Mouse (Mus musculus): ENCODE measurements around the gene Ttc7b. TPM values are rescaled to one million over a fixed set of nuclear protein-coding genes. Genes with fewer than 3 reads are reported as not detected.

The Ttc7b gene
- total and polyA plus RNA-seq, 3 experiments, result 11.7 to 23.7 TPM; not detected in 1

DNA sequence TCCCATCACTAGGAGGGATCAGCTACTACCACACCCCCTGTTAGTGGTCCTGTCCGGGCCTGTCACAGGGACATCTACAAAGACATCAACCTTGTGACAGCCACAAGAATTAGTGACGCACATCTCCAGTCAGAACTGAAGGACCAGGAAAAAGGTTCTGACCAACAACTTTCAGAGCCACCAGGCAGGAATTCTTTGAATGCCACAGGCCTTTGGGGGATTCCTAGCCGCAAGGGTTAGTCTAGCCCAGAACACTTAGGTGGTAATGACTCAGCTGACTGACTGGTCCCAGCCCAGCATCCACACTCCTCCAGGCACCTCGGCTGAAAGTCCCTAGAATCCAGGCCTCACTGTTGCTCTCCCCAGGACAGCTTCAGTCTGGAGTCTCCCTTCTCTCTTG lies 240.7 kb downstream of the Ttc7b start:
- Histone ChIP-seq H3K9me3 (replicated peaks; ENCODE audit: insufficient read depth, low read length) (no peaks in the 10 kb centered on the region), H3K36me3 (ENCODE audit: control insufficient read depth in 1 of 2, insufficient read depth in 2 of 2, low read length in 2 of 2) (peaks cover 0 to 34% of the 10 kb centered on the region in 2 experiments; a peak in 2 of 4 replicates), H3K9ac (ENCODE audit: control insufficient read depth, low read depth, low read length, poor library complexity, severe bottlenecking) (no peak overlapping the region), H3K79me2 (ENCODE audit: control insufficient read depth, insufficient read depth, low read length, poor library complexity) (no peaks in the 10 kb centered on the region), H3K4me1 (ENCODE audit: control insufficient read depth in 1 of 2, insufficient read depth in 2 of 2, low read length in 2 of 2) (peaks cover 12 to 38% of the 10 kb centered on the region in 2 experiments), H3K27ac (ENCODE audit: control insufficient read depth, low read depth, low read length) (no peak overlapping the region), H3K4me3 (ENCODE audit: control insufficient read depth in 1 of 2, insufficient read depth in 1 of 2, low read depth in 2 of 2, low read length in 2 of 2) (no peak overlapping the region), H3K27me3 (ENCODE audit: control insufficient read depth in 1 of 2, insufficient read depth in 2 of 2, low read length in 2 of 2) (no peaks in the 10 kb centered on the region)
- no peak for TF ChIP-seq GATA1 (IDR thresholded peaks at IDR 0.05; ENCODE audit: low read depth, low read length)
- TF ChIP-seq EP300 (IDR thresholded peaks at IDR 0.05; ENCODE audit: low read depth in 1 of 2, low read length in 2 of 2), result no peak
- TF ChIP-seq UBTF (IDR thresholded peaks at IDR 0.05; ENCODE audit: borderline replicate concordance, insufficient read depth, low read depth, low read length), result no peak
- TF ChIP-seq ZNF384 (IDR thresholded peaks at IDR 0.05; ENCODE audit: low read depth, low read length), result no peak
- TF ChIP-seq RCOR1 (IDR thresholded peaks at IDR 0.05; ENCODE audit: low read depth, low read length), result no peak
- no peak for DNase-seq (ENCODE audit: low read depth, low spot score)

DNA sequence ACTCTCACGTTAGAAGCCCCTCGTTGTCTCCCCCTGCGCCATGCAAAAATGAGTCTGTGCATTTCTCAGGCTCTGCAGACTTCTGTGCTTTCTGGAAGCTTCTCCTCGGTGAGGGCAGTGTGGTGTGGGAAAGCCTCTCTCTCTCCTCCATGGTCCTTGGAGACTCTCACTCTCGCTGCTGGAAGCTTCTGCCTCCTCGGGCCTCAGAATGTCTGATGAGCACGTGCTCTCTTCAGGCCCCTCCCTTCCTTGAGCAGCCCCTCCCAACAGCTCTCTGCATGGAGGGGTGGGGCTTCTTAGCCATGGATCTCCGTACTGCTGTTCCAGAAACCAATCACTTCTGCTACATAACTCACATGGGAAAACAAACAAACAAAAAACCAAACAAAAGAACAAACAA lies 242.3 kb downstream of the Ttc7b start:
- Histone ChIP-seq H3K4me1 (ENCODE audit: control insufficient read depth in 1 of 2, insufficient read depth in 2 of 2, low read length in 2 of 2) (peaks cover 12 to 38% of the 10 kb centered on the region in 2 experiments), H3K27ac (ENCODE audit: control insufficient read depth, low read depth, low read length) (no peak overlapping the region)
- DNase-seq (ENCODE audit: low read depth, low spot score), result peak; percentile 61

DNA sequence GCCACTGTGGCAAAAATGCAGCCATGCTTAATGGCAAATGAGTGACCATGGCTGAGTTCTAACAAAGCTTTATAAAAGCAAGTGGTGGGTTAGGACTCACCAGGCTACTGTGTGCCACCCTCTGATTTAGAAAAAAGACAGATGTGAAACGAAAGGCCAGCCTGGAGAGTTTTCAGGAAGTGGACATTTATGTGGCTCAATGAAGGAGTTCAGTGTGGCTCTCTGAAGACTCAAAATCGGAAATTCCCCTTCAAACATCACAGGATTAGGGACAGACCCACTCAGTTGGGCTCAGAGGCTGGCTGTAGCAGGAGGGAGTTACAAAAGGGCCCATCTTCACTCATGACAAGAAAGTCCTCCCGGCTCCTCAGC lies 243.1 kb downstream of the Ttc7b start:
- peak overlapping the region; percentile 28 for H3K9ac ChIP-seq (ENCODE audit: control insufficient read depth, low read depth, low read length, poor library complexity, severe bottlenecking)
- TF ChIP-seq CTCF (IDR thresholded peaks at IDR 0.05 in 2 of 3, conservative IDR thresholded peaks at IDR 0.05 in 1 of 3; ENCODE audit: control insufficient read depth in 1 of 3, insufficient read depth in 1 of 3, low read depth in 2 of 3, low read length in 3 of 3, poor library complexity in 1 of 3, severe bottlenecking in 1 of 3) (no peak), POLR2A (IDR thresholded peaks at IDR 0.05; ENCODE audit: control insufficient read depth in 1 of 2, insufficient read depth in 1 of 2, low read depth in 1 of 2, low read length in 2 of 2, poor library complexity in 1 of 2) (no peak), NELFE (IDR thresholded peaks at IDR 0.05; ENCODE audit: low read depth, low read length) (no peak), TCF12 (IDR thresholded peaks at IDR 0.05; ENCODE audit: low read depth, low read length) (no peak), ELF1 (IDR thresholded peaks at IDR 0.05; ENCODE audit: low read depth, low read length) (no peak), ZC3H11A (IDR thresholded peaks at IDR 0.05; ENCODE audit: low read depth, low read length) (no peak), GABPA (IDR thresholded peaks at IDR 0.05; ENCODE audit: low read depth, low read length) (no peak), USF1 (IDR thresholded peaks at IDR 0.05; ENCODE audit: low read depth, low read length) (no peak), GATA1 (IDR thresholded peaks at IDR 0.05; ENCODE audit: low read depth, low read length) (no peak), NRF1 (IDR thresholded peaks at IDR 0.05; ENCODE audit: insufficient read depth, low read depth, low read length, poor library complexity, severe bottlenecking) (no peak), TAL1 (IDR thresholded peaks at IDR 0.05; ENCODE audit: low read length) (no peak), TBP (IDR thresholded peaks at IDR 0.05; ENCODE audit: low read depth, low read length) (no peak), ETS1 (IDR thresholded peaks at IDR 0.05; ENCODE audit: low read depth, low read length) (no peak)
- peak overlapping the region in 1 of 2 experiments; percentile 20; a peak in 3 of 4 replicates for H3K4me3 ChIP-seq (ENCODE audit: control insufficient read depth in 1 of 2, insufficient read depth in 1 of 2, low read depth in 2 of 2, low read length in 2 of 2)
- H3K4me1 ChIP-seq (ENCODE audit: control insufficient read depth in 1 of 2, insufficient read depth in 2 of 2, low read length in 2 of 2), result peaks cover 8 to 33% of the 10 kb centered on the region in 2 experiments
- H3K27me3 ChIP-seq (ENCODE audit: control insufficient read depth in 1 of 2, insufficient read depth in 2 of 2, low read length in 2 of 2), result no peaks in the 10 kb centered on the region
- no peak for DNase-seq (ENCODE audit: low read depth, low spot score)
- peak overlapping the region; percentile 66 for H3K27ac ChIP-seq (ENCODE audit: control insufficient read depth, low read depth, low read length)
- no peaks in the 10 kb centered on the region for H3K9me3 ChIP-seq (replicated peaks; ENCODE audit: insufficient read depth, low read length)
- peaks cover 0 to 26% of the 10 kb centered on the region in 2 experiments; a peak in 2 of 4 replicates for H3K36me3 ChIP-seq (ENCODE audit: control insufficient read depth in 1 of 2, insufficient read depth in 2 of 2, low read length in 2 of 2)
- no peaks in the 10 kb centered on the region for H3K79me2 ChIP-seq (ENCODE audit: control insufficient read depth, insufficient read depth, low read length, poor library complexity)

More for the DNA sequence above, 242.3 kb downstream of the Ttc7b start:
- Histone ChIP-seq H3K36me3 (ENCODE audit: control insufficient read depth in 1 of 2, insufficient read depth in 2 of 2, low read length in 2 of 2) (peaks cover 0 to 31% of the 10 kb centered on the region in 2 experiments; a peak in 2 of 4 replicates), H3K27me3 (ENCODE audit: control insufficient read depth in 1 of 2, insufficient read depth in 2 of 2, low read length in 2 of 2) (no peaks in the 10 kb centered on the region), H3K79me2 (ENCODE audit: control insufficient read depth, insufficient read depth, low read length, poor library complexity) (no peaks in the 10 kb centered on the region), H3K9me3 (replicated peaks; ENCODE audit: insufficient read depth, low read length) (no peaks in the 10 kb centered on the region), H3K9ac (ENCODE audit: control insufficient read depth, low read depth, low read length, poor library complexity, severe bottlenecking) (peak overlapping the region; percentile 46), H3K4me3 (ENCODE audit: control insufficient read depth in 1 of 2, insufficient read depth in 1 of 2, low read depth in 2 of 2, low read length in 2 of 2) (no peak overlapping the region; a peak in 1 of 4 replicates)
- TF ChIP-seq NELFE (IDR thresholded peaks at IDR 0.05; ENCODE audit: low read depth, low read length) (no peak), MYC (IDR thresholded peaks at IDR 0.05; ENCODE audit: low read depth, low read length) (peak; percentile 68; the same call in 1 of the 2 replicates), USF1 (IDR thresholded peaks at IDR 0.05; ENCODE audit: low read depth, low read length) (peak; percentile 86), MEF2A (IDR thresholded peaks at IDR 0.05; ENCODE audit: extremely low read depth, insufficient replicate concordance, low read depth, low read length, poor library complexity, severe bottlenecking) (no peak), MXI1 (IDR thresholded peaks at IDR 0.05; ENCODE audit: low read depth, low read length) (peak; percentile 65), BHLHE40 (IDR thresholded peaks at IDR 0.05; ENCODE audit: borderline replicate concordance, low read depth, low read length) (peak; percentile 79), MAFK (IDR thresholded peaks at IDR 0.05; ENCODE audit: borderline replicate concordance, low read depth, low read length) (no peak), JUND (IDR thresholded peaks at IDR 0.05; ENCODE audit: low read depth, low read length) (no peak), HCFC1 (IDR thresholded peaks at IDR 0.05; ENCODE audit: low read depth, low read length) (no peak), MAX (IDR thresholded peaks at IDR 0.05; ENCODE audit: low read length) (peak; percentile 92), CHD1 (IDR thresholded peaks at IDR 0.05; ENCODE audit: low read depth, low read length) (no peak), POLR2A (IDR thresholded peaks at IDR 0.05; ENCODE audit: control insufficient read depth in 1 of 2, insufficient read depth in 1 of 2, low read depth in 1 of 2, low read length in 2 of 2, poor library complexity in 1 of 2) (peak in 1 of 2 experiments; percentile 41; a peak in 1 of 4 replicates), MAZ (IDR thresholded peaks at IDR 0.05; ENCODE audit: low read depth, low read length) (no peak), POLR2AphosphoS5 (IDR thresholded peaks at IDR 0.05; ENCODE audit: borderline replicate concordance, low read depth, low read length) (no peak), TBP (IDR thresholded peaks at IDR 0.05; ENCODE audit: low read depth, low read length) (no peak)
